Mouse (Mus musculus): Measurements from ENCODE around the gene Zbtb25.

The Zbtb25 gene

GRCm38 (mm10) chr12:76333688-76334087, 35.7 kb downstream of the Zbtb25 start:
- no peaks in the 10 kb centered on the region for H3K27me3 ChIP-seq (ENCODE audit: control insufficient read depth, insufficient read depth, low read length, poor library complexity, severe bottlenecking)
- H3K36me3 ChIP-seq (ENCODE audit: control insufficient read depth, insufficient read depth, low read length, poor library complexity, severe bottlenecking), result no peaks in the 10 kb centered on the region
- DNase-seq (ENCODE audit: low read depth, low spot score), result peak; percentile 18

GRCm38 (mm10) chr12:76328567-76329354, 40.6 kb downstream of the Zbtb25 start:
- Histone ChIP-seq H3K27me3 (ENCODE audit: control insufficient read depth, insufficient read depth, low read length, poor library complexity, severe bottlenecking) (no peaks in the 10 kb centered on the region), H3K36me3 (ENCODE audit: control insufficient read depth, insufficient read depth, low read length, poor library complexity, severe bottlenecking) (no peaks in the 10 kb centered on the region)
- DNase-seq (ENCODE audit: low read depth, low spot score), result peak; percentile 61

- DNase-seq (ENCODE audit: low read depth, low spot score), result no peak
- Histone ChIP-seq H3K36me3 (ENCODE audit: control insufficient read depth, insufficient read depth, low read length, poor library complexity, severe bottlenecking) (no peaks in the 10 kb centered on the region), H3K27me3 (ENCODE audit: control insufficient read depth, insufficient read depth, low read length, poor library complexity, severe bottlenecking) (no peaks in the 10 kb centered on the region)
These were observed 42.8 kb downstream of the Zbtb25 start for GRCm38 (mm10) chr12:76326437-76327220.

GRCm38 (mm10) chr12:76324679-76325431, 44.5 kb downstream of the Zbtb25 start, which contains the start of gene Akap5:
Gene Akap5 (plus strand): TSS chr12:76324891.
- Histone ChIP-seq H3K27me3 (ENCODE audit: control insufficient read depth, insufficient read depth, low read length, poor library complexity, severe bottlenecking) (no peaks in the 10 kb centered on the region), H3K36me3 (ENCODE audit: control insufficient read depth, insufficient read depth, low read length, poor library complexity, severe bottlenecking) (no peaks in the 10 kb centered on the region)
- DNase-seq (ENCODE audit: low read depth, low spot score), result peak; percentile 36

GRCm38 (mm10) chr12:76318282-76319212, 50.9 kb downstream of the Zbtb25 start:
- peak; percentile 87 for DNase-seq (ENCODE audit: low read depth, low spot score)
- no peaks in the 10 kb centered on the region for H3K27me3 ChIP-seq (ENCODE audit: control insufficient read depth, insufficient read depth, low read length, poor library complexity, severe bottlenecking)
- H3K36me3 ChIP-seq (ENCODE audit: control insufficient read depth, insufficient read depth, low read length, poor library complexity, severe bottlenecking), result no peaks in the 10 kb centered on the region

- Histone ChIP-seq H3K36me3 (ENCODE audit: control insufficient read depth, insufficient read depth, low read length, poor library complexity, severe bottlenecking) (no peaks in the 10 kb centered on the region; the same call in 1 of the 2 replicates), H3K27me3 (ENCODE audit: control insufficient read depth, insufficient read depth, low read length, poor library complexity, severe bottlenecking) (no peaks in the 10 kb centered on the region)
- DNase-seq (ENCODE audit: low read depth, low spot score), result no peak
These were observed 57.5 kb downstream of the Zbtb25 start for GRCm38 (mm10) chr12:76311951-76312350.

GRCm38 (mm10) chr12:76311227-76311626, 58.2 kb downstream of the Zbtb25 start:
- Histone ChIP-seq H3K36me3 (ENCODE audit: control insufficient read depth, insufficient read depth, low read length, poor library complexity, severe bottlenecking) (no peaks in the 10 kb centered on the region; the same call in 1 of the 2 replicates), H3K27me3 (ENCODE audit: control insufficient read depth, insufficient read depth, low read length, poor library complexity, severe bottlenecking) (no peaks in the 10 kb centered on the region)
- no peak for DNase-seq (ENCODE audit: low read depth, low spot score)

GRCm38 (mm10) chr12:76310633-76311032, 58.8 kb downstream of the Zbtb25 start:
- no peak for DNase-seq (ENCODE audit: low read depth, low spot score)
- Histone ChIP-seq H3K36me3 (ENCODE audit: control insufficient read depth, insufficient read depth, low read length, poor library complexity, severe bottlenecking) (no peaks in the 10 kb centered on the region; the same call in 1 of the 2 replicates), H3K27me3 (ENCODE audit: control insufficient read depth, insufficient read depth, low read length, poor library complexity, severe bottlenecking) (no peaks in the 10 kb centered on the region)

- H3K36me3 ChIP-seq (ENCODE audit: control insufficient read depth, insufficient read depth, low read length, poor library complexity, severe bottlenecking), result no peaks in the 10 kb centered on the region; the same call in 1 of the 2 replicates
- no peak for DNase-seq (ENCODE audit: low read depth, low spot score)
- no peaks in the 10 kb centered on the region for H3K27me3 ChIP-seq (ENCODE audit: control insufficient read depth, insufficient read depth, low read length, poor library complexity, severe bottlenecking)
These were observed 59.4 kb downstream of the Zbtb25 start for GRCm38 (mm10) chr12:76310007-76310406.

GRCm38 (mm10) chr12:76308436-76308835, 61.0 kb downstream of the Zbtb25 start:
- no peak for DNase-seq (ENCODE audit: low read depth, low spot score)
- Histone ChIP-seq H3K36me3 (ENCODE audit: control insufficient read depth, insufficient read depth, low read length, poor library complexity, severe bottlenecking) (peaks cover 1% of the 10 kb centered on the region; the same call in 1 of the 2 replicates), H3K27me3 (ENCODE audit: control insufficient read depth, insufficient read depth, low read length, poor library complexity, severe bottlenecking) (no peaks in the 10 kb centered on the region)

GRCm38 (mm10) chr12:76307964-76308363, 61.4 kb downstream of the Zbtb25 start:
- H3K36me3 ChIP-seq (ENCODE audit: control insufficient read depth, insufficient read depth, low read length, poor library complexity, severe bottlenecking), result peaks cover 3% of the 10 kb centered on the region; the same call in 1 of the 2 replicates
- peak; percentile 54 for DNase-seq (ENCODE audit: low read depth, low spot score)
- H3K27me3 ChIP-seq (ENCODE audit: control insufficient read depth, insufficient read depth, low read length, poor library complexity, severe bottlenecking), result no peaks in the 10 kb centered on the region

- no peaks in the 10 kb centered on the region for H3K27me3 ChIP-seq (ENCODE audit: control insufficient read depth, insufficient read depth, low read length, poor library complexity, severe bottlenecking)
- no peak for DNase-seq (ENCODE audit: low read depth, low spot score)
- H3K36me3 ChIP-seq (ENCODE audit: control insufficient read depth, insufficient read depth, low read length, poor library complexity, severe bottlenecking), result peaks cover 3% of the 10 kb centered on the region; the same call in 1 of the 2 replicates
These were observed 62.4 kb downstream of the Zbtb25 start for GRCm38 (mm10) chr12:76306852-76307561.

- Histone ChIP-seq H3K36me3 (ENCODE audit: control insufficient read depth, insufficient read depth, low read length, poor library complexity, severe bottlenecking) (peaks cover 4% of the 10 kb centered on the region; the same call in 1 of the 2 replicates), H3K27me3 (ENCODE audit: control insufficient read depth, insufficient read depth, low read length, poor library complexity, severe bottlenecking) (no peaks in the 10 kb centered on the region)
- no peak for DNase-seq (ENCODE audit: low read depth, low spot score)
These were observed 64.3 kb downstream of the Zbtb25 start for GRCm38 (mm10) chr12:76305107-76305506.
